Mouse (Mus musculus) lung, postnatal 0 days (tissue): ENCODE data around the gene Ctsz.

Source experiments
- CTCF ChIP-seq: IDR thresholded peaks from 2 replicates; pipeline ENCODE4 v1.5.1; 2016; ENCODE audit warnings: antibody characterized with exemption, mild to moderate bottlenecking
- EP300 ChIP-seq: IDR thresholded peaks from 2 replicates; pipeline ENCODE4 v1.6.1; 2016; ENCODE audit warnings: antibody characterized with exemption, mild to moderate bottlenecking, control low read depth

DNA sequence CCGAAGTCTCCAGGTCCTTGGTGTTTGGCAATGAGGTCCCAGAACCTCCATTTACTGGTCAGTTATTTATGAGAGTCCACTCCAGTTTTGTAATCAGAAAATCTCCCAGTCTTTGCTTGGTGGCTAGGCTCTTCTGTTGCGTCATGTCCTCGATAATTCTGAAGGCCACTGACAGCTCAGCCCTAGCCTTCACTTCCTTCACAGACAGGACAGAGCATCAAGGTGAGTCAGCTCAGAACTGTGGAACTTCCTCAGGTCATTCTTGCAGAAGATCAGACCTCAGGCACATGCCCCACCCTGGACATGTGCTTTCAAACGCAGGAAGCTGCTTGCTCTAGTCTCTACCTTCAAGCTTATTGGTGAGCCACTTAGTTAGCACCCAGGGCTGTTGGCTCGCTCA lies 45.5 kb downstream of the Ctsz start:
- TF ChIP-seq CTCF (no peak), EP300 (no peak)
